Mouse (Mus musculus): ENCODE results near the gene Mcoln1. TPM values are rescaled to one million over a fixed set of nuclear protein-coding genes. Genes with fewer than 3 reads are reported as not detected.

Mcoln1 gene
- total RNA-seq, 1 experiment from 2014 or later, result 46.3 TPM

- ATAC-seq (replicated peaks; ENCODE audit: insufficient number of reproducible peaks, low FRiP score, low TSS enrichment, poor library complexity, severe bottlenecking), result no peak
Observed at GRCm38 (mm10) chr8:3495578-3496427, 4.5 kb upstream of the Mcoln1 start.

- ATAC-seq (replicated peaks; ENCODE audit: insufficient number of reproducible peaks, low FRiP score, low TSS enrichment, poor library complexity, severe bottlenecking), result no peak
Observed at GRCm38 (mm10) chr8:3496428-3496748, 3.9 kb upstream of the Mcoln1 start.

GRCm38 (mm10) chr8:3498583-3498982 is 1.7 kb upstream of the Mcoln1 start:
- ATAC-seq (replicated peaks; ENCODE audit: insufficient number of reproducible peaks, low FRiP score, low TSS enrichment, poor library complexity, severe bottlenecking), result no peak

- no peak for ATAC-seq (replicated peaks; ENCODE audit: insufficient number of reproducible peaks, low FRiP score, low TSS enrichment, poor library complexity, severe bottlenecking)
Observed at GRCm38 (mm10) chr8:3499751-3500150, 506 bp upstream of the Mcoln1 start.

GRCm38 (mm10) chr8:3502217-3502616 is 2.0 kb downstream of the Mcoln1 start:
- no peak for ATAC-seq (replicated peaks; ENCODE audit: insufficient number of reproducible peaks, low FRiP score, low TSS enrichment, poor library complexity, severe bottlenecking)

GRCm38 (mm10) chr8:3507979-3508754 is 7.9 kb downstream of the Mcoln1 start:
- no peak for ATAC-seq (replicated peaks; ENCODE audit: insufficient number of reproducible peaks, low FRiP score, low TSS enrichment, poor library complexity, severe bottlenecking)

- no peak for ATAC-seq (replicated peaks; ENCODE audit: insufficient number of reproducible peaks, low FRiP score, low TSS enrichment, poor library complexity, severe bottlenecking)
Observed at GRCm38 (mm10) chr8:3514681-3515247, 14.5 kb downstream of the Mcoln1 start.

GRCm38 (mm10) chr8:3515260-3515671 is 15.0 kb downstream of the Mcoln1 start, which contains the start of gene Pnpla6:
Pnpla6 (plus strand) TSS chr8:3515384.
- peak; percentile 78 for ATAC-seq (replicated peaks; ENCODE audit: insufficient number of reproducible peaks, low FRiP score, low TSS enrichment, poor library complexity, severe bottlenecking)

GRCm38 (mm10) chr8:3515771-3516417 is 15.6 kb downstream of the Mcoln1 start:
- ATAC-seq (replicated peaks; ENCODE audit: insufficient number of reproducible peaks, low FRiP score, low TSS enrichment, poor library complexity, severe bottlenecking), result 0 out of 2 replicates have a peak, but pooled peaks have one; percentile 3

- ATAC-seq (replicated peaks; ENCODE audit: insufficient number of reproducible peaks, low FRiP score, low TSS enrichment, poor library complexity, severe bottlenecking), result peak; percentile 79
Observed at GRCm38 (mm10) chr8:3516450-3517116, 16.3 kb downstream of the Mcoln1 start.

- no peak for ATAC-seq (replicated peaks; ENCODE audit: insufficient number of reproducible peaks, low FRiP score, low TSS enrichment, poor library complexity, severe bottlenecking)
Observed at GRCm38 (mm10) chr8:3517117-3517495, 16.8 kb downstream of the Mcoln1 start.

- no peak for ATAC-seq (replicated peaks; ENCODE audit: insufficient number of reproducible peaks, low FRiP score, low TSS enrichment, poor library complexity, severe bottlenecking)
Observed at GRCm38 (mm10) chr8:3522007-3522697, 21.9 kb downstream of the Mcoln1 start.

GRCm38 (mm10) chr8:3530816-3531215 is 30.6 kb downstream of the Mcoln1 start:
- ATAC-seq (replicated peaks; ENCODE audit: insufficient number of reproducible peaks, low FRiP score, low TSS enrichment, poor library complexity, severe bottlenecking), result no peak

GRCm38 (mm10) chr8:3531936-3532335 is 31.7 kb downstream of the Mcoln1 start:
- no peak for ATAC-seq (replicated peaks; ENCODE audit: insufficient number of reproducible peaks, low FRiP score, low TSS enrichment, poor library complexity, severe bottlenecking)

- ATAC-seq (replicated peaks; ENCODE audit: insufficient number of reproducible peaks, low FRiP score, low TSS enrichment, poor library complexity, severe bottlenecking), result no peak
Observed at GRCm38 (mm10) chr8:3536053-3536841, 36.0 kb downstream of the Mcoln1 start.

GRCm38 (mm10) chr8:3536940-3537339 is 36.7 kb downstream of the Mcoln1 start:
- no peak for ATAC-seq (replicated peaks; ENCODE audit: insufficient number of reproducible peaks, low FRiP score, low TSS enrichment, poor library complexity, severe bottlenecking)

- no peak for ATAC-seq (replicated peaks; ENCODE audit: insufficient number of reproducible peaks, low FRiP score, low TSS enrichment, poor library complexity, severe bottlenecking)
Observed at GRCm38 (mm10) chr8:3537666-3538065, 37.4 kb downstream of the Mcoln1 start.

All from monocyte, adult 5-6 weeks (primary cell).